ENCODE assay signal across 24 mouse cellular contexts in genomic region chr12:87365676-87366075, GRCm38 (mm10). TPM values are rescaled to one million over a fixed set of nuclear protein-coding genes. Genes with fewer than 3 reads are reported as not detected.
DNase-seq lines count a peak whose midpoint lies in the region; ATAC-seq and TF ChIP-seq lines count a peak whose summit lies in the region.
"Had no signal": no experiment of that assay in that cellular context is flagged by ENCODE, and none has a peak within 500 bp of the region (broad histone marks: within the 10 kb centered on the region; RNA-seq: fewer than 3 reads in every experiment).

No protein-coding gene starts in this region.

- no peaks in the 10 kb centered on the region for H3K27me3 ChIP-seq in forebrain, postnatal 0 days (ENCODE audit: insufficient read depth, low read length)
- H3K27me3 ChIP-seq in forebrain, embryonic 12.5 days, result no peaks in the 10 kb centered on the region
- H3K27me3 ChIP-seq in hindbrain, postnatal 0 days (ENCODE audit: insufficient read depth, low read length), result no peaks in the 10 kb centered on the region
- no peaks in the 10 kb centered on the region for H3K27me3 ChIP-seq in hindbrain, embryonic 14.5 days (ENCODE audit: control insufficient read depth, insufficient read depth, low read length)
- H3K27me3 ChIP-seq: CH12.LX; embryonic facial prominence, embryonic 12.5 days; Patski had no signal

- no peaks in the 10 kb centered on the region for H3K9me3 ChIP-seq in forebrain, postnatal 0 days (ENCODE audit: low read length)
- no peaks in the 10 kb centered on the region for H3K9me3 ChIP-seq in forebrain, embryonic 12.5 days
- no peaks in the 10 kb centered on the region for H3K9me3 ChIP-seq in hindbrain, postnatal 0 days (ENCODE audit: low read length)
- H3K9me3 ChIP-seq in hindbrain, embryonic 14.5 days (ENCODE audit: control insufficient read depth, low read length), result no peaks in the 10 kb centered on the region
- H3K9me3 ChIP-seq: embryonic facial prominence, embryonic 10.5 days; embryonic facial prominence, embryonic 12.5 days; G1E had no signal

- peaks cover 15% of the 10 kb centered on the region for H3K36me3 ChIP-seq in forebrain, postnatal 0 days (ENCODE audit: insufficient read depth)
- peaks cover 5% of the 10 kb centered on the region for H3K36me3 ChIP-seq in forebrain, embryonic 12.5 days (replicated peaks)
- peaks cover 12% of the 10 kb centered on the region for H3K36me3 ChIP-seq in hindbrain, postnatal 0 days (ENCODE audit: insufficient read depth, low read length)
- H3K36me3 ChIP-seq in hindbrain, embryonic 14.5 days (replicated peaks; ENCODE audit: control insufficient read depth, insufficient read depth), result peaks cover 32% of the 10 kb centered on the region

- 74% methylated on average over 9 of the region's 9 CpGs for WGBS in forebrain, postnatal 0 days
- 75% methylated on average over 9 of the region's 9 CpGs for WGBS in forebrain, embryonic 12.5 days
- 76% methylated on average over 9 of the region's 9 CpGs for WGBS in hindbrain, postnatal 0 days
- WGBS in hindbrain, embryonic 14.5 days, result 78% methylated on average over 9 of the region's 9 CpGs

- no peak overlapping the region for H3K4me2 ChIP-seq in forebrain, postnatal 0 days (ENCODE audit: low read depth)
- H3K4me2 ChIP-seq in forebrain, embryonic 12.5 days, result no peak overlapping the region
- H3K4me2 ChIP-seq in hindbrain, postnatal 0 days (ENCODE audit: low read depth, low read length), result no peak overlapping the region
- H3K4me2 ChIP-seq in hindbrain, embryonic 14.5 days (replicated peaks), result no peak overlapping the region
- H3K4me2 ChIP-seq: embryonic facial prominence, embryonic 12.5 days had no signal

- H3K4me3 ChIP-seq in forebrain, postnatal 0 days (ENCODE audit: low read depth, low read length), result no peak overlapping the region
- H3K4me3 ChIP-seq in forebrain, embryonic 12.5 days (replicated peaks), result no peak overlapping the region
- H3K4me3 ChIP-seq in hindbrain, postnatal 0 days (ENCODE audit: low read length), result no peak overlapping the region
- no peak overlapping the region for H3K4me3 ChIP-seq in hindbrain, embryonic 14.5 days (replicated peaks; ENCODE audit: low read length)
- H3K4me3 ChIP-seq: embryonic facial prominence, embryonic 10.5 days; embryonic facial prominence, embryonic 12.5 days had no signal

- no peak for DNase-seq in forebrain, postnatal 0 days
- peak; percentile 36 for DNase-seq in heart, adult 11 months
- no peak for DNase-seq in heart, postnatal 4 days
- no peak for DNase-seq in hindbrain, postnatal 0 days (ENCODE audit: low spot score)
- DNase-seq in hindbrain, embryonic 14.5 days (ENCODE audit: low spot score), result no peak
- DNase-seq in brain, adult 2 months (ENCODE audit: low read depth, low spot score), result peak; percentile 54
- DNase-seq: adrenal gland, adult 8-10 months; adrenal gland, postnatal 25 days; B cell, adult 2 months; cerebellum, adult 11-12 months; cerebellum, adult 2 months; cerebellum, adult 9-10 months; cerebellum, postnatal 10 days; cerebellum, postnatal 25 days had no signal

- ATAC-seq in forebrain, postnatal 0 days, result peak; percentile 51; the same call in 1 of the 2 replicates
- ATAC-seq in forebrain, embryonic 12.5 days (ENCODE audit: low FRiP score), result no peak
- 0 out of 2 replicates have a peak, but pooled peaks have one; percentile 61 for ATAC-seq in hindbrain, postnatal 0 days
- ATAC-seq in hindbrain, embryonic 14.5 days (ENCODE audit: low FRiP score), result no peak
- ATAC-seq: activated CD4-positive, CD25-positive, alpha-beta regulatory T cell, adult 4 months; CD4-positive, CD25-positive, alpha-beta regulatory T cell, adult 4 months; forebrain, embryonic 14.5 days; forebrain, embryonic 16.5 days; Patski had no signal

- no peak for TF ChIP-seq CTCF in forebrain, postnatal 0 days (IDR thresholded peaks at IDR 0.05; ENCODE audit: low read depth)
- TF ChIP-seq CTCF in hindbrain, postnatal 0 days (IDR thresholded peaks at IDR 0.05; ENCODE audit: low read depth), result no peak

- H3K27ac ChIP-seq in forebrain, postnatal 0 days (ENCODE audit: low read depth, low read length), result no peak overlapping the region
- no peak overlapping the region for H3K27ac ChIP-seq in forebrain, embryonic 12.5 days
- H3K27ac ChIP-seq in hindbrain, postnatal 0 days, result no peak overlapping the region
- no peak overlapping the region for H3K27ac ChIP-seq in hindbrain, embryonic 14.5 days
- H3K27ac ChIP-seq: embryonic facial prominence, embryonic 10.5 days; embryonic facial prominence, embryonic 12.5 days had no signal

- H3K9ac ChIP-seq in forebrain, postnatal 0 days, result no peak overlapping the region
- no peak overlapping the region for H3K9ac ChIP-seq in forebrain, embryonic 12.5 days
- no peak overlapping the region for H3K9ac ChIP-seq in hindbrain, postnatal 0 days (replicated peaks; ENCODE audit: low read length)
- H3K9ac ChIP-seq in hindbrain, embryonic 14.5 days, result no peak overlapping the region
- H3K9ac ChIP-seq: embryonic facial prominence, embryonic 12.5 days had no signal

- H3K4me1 ChIP-seq in forebrain, postnatal 0 days (ENCODE audit: insufficient read depth), result no peaks in the 10 kb centered on the region
- no peaks in the 10 kb centered on the region for H3K4me1 ChIP-seq in forebrain, embryonic 12.5 days
- no peaks in the 10 kb centered on the region for H3K4me1 ChIP-seq in hindbrain, postnatal 0 days (ENCODE audit: insufficient read depth, low read length)
- H3K4me1 ChIP-seq in hindbrain, embryonic 14.5 days (replicated peaks; ENCODE audit: control insufficient read depth, insufficient read depth, low read length), result no peaks in the 10 kb centered on the region
- H3K4me1 ChIP-seq: embryonic facial prominence, embryonic 10.5 days; embryonic facial prominence, embryonic 12.5 days had no signal

RNA-seq across cellular contexts. Expression of gene Sptlc2, which starts 22.5 kb away (rescaled TPM):
- 53.5 and 69.2 TPM in 2 replicates for total RNA-seq in forebrain, postnatal 0 days (2014; rRNA removed)
- polyA plus RNA-seq in forebrain, postnatal 0 days (2015; fragmentation: Nextera tagmentation; extraction: Ambion mirVana), result 73.1 and 84.9 TPM in 2 replicates
- 50.8 and 54.2 TPM in 2 replicates for polyA plus RNA-seq in forebrain, embryonic 12.5 days (2016; fragmentation: Nextera tagmentation; extraction: Ambion mirVana)
- total RNA-seq in heart, postnatal 4 days (2021), result 10 to 100 TPM; 65.1 to 68.9 TPM
- 32.8 and 38.0 TPM in 2 replicates for total RNA-seq in hindbrain, postnatal 0 days (2014; rRNA removed)
- polyA plus RNA-seq in hindbrain, postnatal 0 days (2015; fragmentation: Nextera tagmentation; extraction: Ambion mirVana), result 86.9 and 88.7 TPM in 2 replicates
- 72.0 and 72.5 TPM in 2 replicates for polyA plus RNA-seq in hindbrain, embryonic 14.5 days (2014; fragmentation: Nextera tagmentation; extraction: Ambion mirVana)

Comparison
In these comparisons a context has a peak if more than half of its experiments do, and no peak if none do; other contexts are left out.
1. ATAC-seq: peak in forebrain, postnatal 0 days (single experiment) and hindbrain, postnatal 0 days (single experiment); none in forebrain, embryonic 12.5 days (single experiment) and hindbrain, embryonic 14.5 days (single experiment).
2. DNase-seq: peak in heart, adult 11 months (single experiment) and brain, adult 2 months (single experiment); none in forebrain, postnatal 0 days (single experiment), heart, postnatal 4 days (single experiment), hindbrain, postnatal 0 days (single experiment) and hindbrain, embryonic 14.5 days (single experiment).